Mouse (Mus musculus) lung, postnatal 0 days (tissue): ENCODE measurements around the gene Gps1. TPM values are rescaled to one million over a fixed set of nuclear protein-coding genes. Genes with fewer than 3 reads are reported as not detected.

ENCODE experiments used
- ATAC-seq: fragments of 200-750 bp; cut with Nextera tagmentation; 2 replicates; pipeline ENCODE4 v1.8.0; 2017; ENCODE audit warnings: moderate library complexity
- DNase-seq: peaks from one replicate; pipeline ENCODE4 v3.0.0-alpha.2; 2016; ENCODE audit warnings: low spot score
- H3K27ac ChIP-seq: fragments of 300-500 bp; sonication (generic); 2 replicates; pipeline ENCODE4 v1.5.1; 2014; ENCODE audit warnings: antibody characterized with exemption, mild to moderate bottlenecking, low read length, mixed read lengths
- H3K27me3 ChIP-seq: fragments of 300-500 bp; sonication (generic); replicated peaks from 2 replicates; pipeline ENCODE4 v1.6.1; 2014; ENCODE audit warnings: low read length, mixed read lengths; ENCODE audit not compliant: insufficient read depth
- H3K36me3 ChIP-seq: fragments of 300-500 bp; sonication (generic); 2 replicates; pipeline ENCODE4 v1.6.1; 2014; ENCODE audit warnings: low read length, mixed read lengths; ENCODE audit not compliant: insufficient read depth
- H3K4me1 ChIP-seq: fragments of 300-500 bp; sonication (generic); 2 replicates; pipeline ENCODE4 v1.6.1; 2014; ENCODE audit warnings: antibody characterized with exemption, low read depth, low read length, mixed read lengths; ENCODE audit not compliant: insufficient read depth
- H3K4me2 ChIP-seq: fragments of 300-500 bp; sonication (generic); replicated peaks from 2 replicates; pipeline ENCODE4 v1.6.1; 2014; ENCODE audit warnings: low read depth, mild to moderate bottlenecking, low read length, moderate library complexity, mixed read lengths
- H3K4me3 ChIP-seq: fragments of 300-500 bp; sonication (generic); 2 replicates; pipeline ENCODE4 v1.5.1; 2014; ENCODE audit warnings: low read depth, low read length
- H3K9ac ChIP-seq: fragments of 300-500 bp; sonication (generic); replicated peaks from 2 replicates; pipeline ENCODE4 v1.6.1; 2014; ENCODE audit warnings: low read depth, mild to moderate bottlenecking
- H3K9me3 ChIP-seq: fragments of 300-500 bp; sonication (generic); 2 replicates; pipeline ENCODE4 v1.6.1; 2016; ENCODE audit warnings: low read length, mixed read lengths
- CTCF ChIP-seq: IDR thresholded peaks from 2 replicates; pipeline ENCODE4 v1.5.1; 2016; ENCODE audit warnings: antibody characterized with exemption, mild to moderate bottlenecking
- EP300 ChIP-seq: IDR thresholded peaks from 2 replicates; pipeline ENCODE4 v1.6.1; 2016; ENCODE audit warnings: antibody characterized with exemption, mild to moderate bottlenecking, control low read depth
- WGBS: fragments of 180-500 bp; shearing (Covaris S2); extraction: QIAGEN DNeasy Blood & Tissue Kit; methylation state at CpG from one replicate; pipeline ENCODE4 v1.1.7; 2014; 5-methylcytosine and 5-hydroxymethylcytosine counted together
- polyA plus RNA-seq: library from polyadenylated mRNA; unstranded; fragments of >200 nt; fragmentation: Nextera tagmentation; extraction: Ambion mirVana; gene quantifications from 2 replicates; pipeline ENCODE4 v1.2.1, GENCODE M21; 2015

The Gps1 gene
- polyA plus RNA-seq, 1 experiment from 2014 or later: 131 TPM

GRCm38 (mm10) chr11:120823551-120823947 lies 39.5 kb downstream of the Gps1 start:
- H3K27me3 ChIP-seq: no peaks in the 10 kb centered on the region
- no peak for TF ChIP-seq EP300
- TF ChIP-seq CTCF: no peak
- H3K4me1 ChIP-seq: peaks cover 17% of the 10 kb centered on the region
- H3K9ac ChIP-seq: peak overlapping the region; percentile 70
- peak overlapping the region; percentile 87 for H3K27ac ChIP-seq
- H3K4me2 ChIP-seq: peak overlapping the region; percentile 89
- H3K4me3 ChIP-seq: peak overlapping the region; percentile 74
- WGBS: 0% methylated on average over 40 of the region's 40 CpGs
- peaks cover 15% of the 10 kb centered on the region for H3K36me3 ChIP-seq
- DNase-seq (peak; percentile 72), ATAC-seq (peak; percentile 36)
- H3K9me3 ChIP-seq: no peaks in the 10 kb centered on the region

GRCm38 (mm10) chr11:120823956-120824786 lies 40.1 kb downstream of the Gps1 start, which contains the start of gene Fasn:
TSS of gene Fasn (minus strand) at chr11:120824547.
- H3K27ac ChIP-seq: peak within 1 kb of the TSS; percentile 87
- DNase-seq (peak; percentile 97), ATAC-seq (peak; percentile 89)
- peak within 1 kb of the TSS; percentile 70 for H3K9ac ChIP-seq
- H3K4me3 ChIP-seq: peak within 1 kb of the TSS; percentile 74
- no peaks in the 10 kb centered on the region for H3K9me3 ChIP-seq
- TF ChIP-seq CTCF (peak; percentile 71), EP300 (no peak)
- H3K4me1 ChIP-seq: peaks cover 17% of the 10 kb centered on the region
- H3K27me3 ChIP-seq: no peaks in the 10 kb centered on the region
- H3K36me3 ChIP-seq: peaks cover 13% of the 10 kb centered on the region
- WGBS: 0% methylated on average over 79 of the region's 109 CpGs
- peak within 1 kb of the TSS; percentile 89 for H3K4me2 ChIP-seq

DNA sequence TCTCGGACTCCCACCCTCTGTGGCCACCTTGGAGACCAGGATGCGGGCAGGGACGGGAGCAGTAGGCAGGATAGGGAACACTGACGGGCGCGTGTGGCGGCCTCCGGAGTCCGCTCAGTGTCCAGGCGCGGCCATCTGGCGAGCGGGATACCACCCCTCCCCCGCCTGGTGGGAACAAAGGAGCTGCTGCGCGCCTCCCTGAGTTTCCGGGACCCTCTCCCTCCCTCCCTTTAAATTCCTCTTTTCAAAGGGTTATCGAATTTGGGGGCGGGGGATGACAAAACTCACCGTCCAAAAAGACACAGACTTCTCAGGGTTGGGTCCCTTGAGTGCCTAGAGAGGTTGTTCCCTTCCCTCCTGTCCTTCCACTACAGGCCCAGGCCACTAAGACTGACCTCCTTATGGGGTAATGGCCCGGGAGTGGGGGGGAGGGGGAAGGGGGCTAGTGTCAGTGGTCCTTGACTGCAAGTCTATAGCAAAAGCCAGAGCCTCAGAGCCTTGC lies 40.8 kb downstream of the Gps1 start:
- Histone ChIP-seq H3K36me3 (peaks cover 6% of the 10 kb centered on the region; the same call in 1 of the 2 replicates), H3K4me1 (peaks cover 17% of the 10 kb centered on the region), H3K4me3 (peak overlapping the region; percentile 74), H3K4me2 (peak overlapping the region; percentile 89), H3K27me3 (no peaks in the 10 kb centered on the region), H3K27ac (peak overlapping the region; percentile 87), H3K9ac (no peak overlapping the region; the same call in 1 of the 2 replicates), H3K9me3 (no peaks in the 10 kb centered on the region)
- no peak for DNase-seq
- ATAC-seq: no peak
- TF ChIP-seq EP300: no peak
- no peak for TF ChIP-seq CTCF
- under 1% methylated on average over 17 of the region's 21 CpGs for WGBS

GRCm38 (mm10) chr11:120825289-120825863 lies 41.3 kb downstream of the Gps1 start:
- Histone ChIP-seq H3K9ac (no peak overlapping the region; the same call in 1 of the 2 replicates), H3K9me3 (no peaks in the 10 kb centered on the region), H3K27ac (peak overlapping the region; percentile 87), H3K4me2 (peak overlapping the region; percentile 89), H3K36me3 (0 out of 2 replicates have a peak, but pooled peaks cover 3% of the 10 kb centered on the region), H3K4me3 (no peak overlapping the region), H3K27me3 (no peaks in the 10 kb centered on the region), H3K4me1 (peaks cover 17% of the 10 kb centered on the region)
- ATAC-seq (no peak), DNase-seq (no peak)
- 40% methylated on average over 4 of the region's 4 CpGs for WGBS
- no peak for TF ChIP-seq EP300
- TF ChIP-seq CTCF: no peak

DNA sequence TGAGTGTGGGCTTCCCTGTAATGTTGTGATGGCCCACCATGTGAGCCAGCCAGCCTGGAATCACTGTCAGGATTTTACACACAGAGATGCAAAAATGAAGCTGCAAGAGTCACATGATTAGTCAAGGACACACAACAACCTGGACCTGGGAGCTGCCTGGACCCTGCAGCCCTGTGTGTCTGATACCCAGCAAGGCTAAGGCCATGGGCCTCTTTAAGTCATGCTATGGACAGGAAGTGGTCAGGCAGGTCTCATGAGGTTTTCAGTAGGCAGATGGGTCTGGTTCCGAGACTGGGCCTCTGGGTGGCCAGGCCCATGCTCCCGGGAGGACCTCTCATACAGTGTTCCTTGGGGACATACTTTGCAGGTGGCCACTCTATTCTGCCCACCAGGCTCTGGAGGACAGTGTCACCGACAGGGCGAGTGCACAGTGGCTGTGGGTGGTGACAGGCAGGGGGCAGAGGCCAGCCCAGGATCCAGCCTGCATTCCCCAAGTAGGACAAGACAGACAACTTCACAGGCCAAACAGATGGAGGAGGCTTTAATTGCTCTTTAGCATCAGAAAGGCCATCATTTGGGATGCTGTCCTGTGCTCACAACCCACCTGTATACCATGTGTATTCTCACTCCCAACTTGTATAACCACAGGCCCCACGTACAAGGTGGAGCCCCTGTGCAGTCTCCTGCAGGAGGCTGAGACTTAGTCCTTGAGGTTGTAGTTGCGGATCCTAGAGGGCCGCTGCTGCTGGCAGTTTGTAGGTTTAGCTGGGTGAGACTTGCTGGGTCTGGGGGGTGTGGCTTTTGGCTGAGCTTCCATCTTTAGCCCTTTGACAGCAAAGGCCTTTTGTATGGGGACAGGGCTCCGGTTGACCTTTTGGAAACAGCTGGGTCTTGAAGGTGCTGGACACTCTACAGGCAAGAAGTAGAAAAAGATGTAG lies 42.2 kb downstream of the Gps1 start:
- H3K4me1 ChIP-seq: peaks cover 17% of the 10 kb centered on the region
- H3K9ac ChIP-seq: no peak overlapping the region
- ATAC-seq (no peak), DNase-seq (no peak)
- TF ChIP-seq EP300: no peak
- TF ChIP-seq CTCF: no peak
- no peaks in the 10 kb centered on the region for H3K9me3 ChIP-seq
- no peak overlapping the region for H3K27ac ChIP-seq
- 0 out of 2 replicates have a peak, but pooled peaks cover 1% of the 10 kb centered on the region for H3K36me3 ChIP-seq
- WGBS: 85% methylated on average over 8 of the region's 8 CpGs
- no peak overlapping the region for H3K4me2 ChIP-seq
- H3K27me3 ChIP-seq: no peaks in the 10 kb centered on the region
- no peak overlapping the region for H3K4me3 ChIP-seq
